Mouse (Mus musculus) spleen, adult 18-20 months (tissue): ENCODE measurements around the gene M1ap.

Source experiments
- DNase-seq, 2 experiments: peaks; one replicate each; pipeline ENCODE4 v3.0.0; 2022; ENCODE audit warnings: mixed read lengths in 2 of 2

The M1ap gene

DNA sequence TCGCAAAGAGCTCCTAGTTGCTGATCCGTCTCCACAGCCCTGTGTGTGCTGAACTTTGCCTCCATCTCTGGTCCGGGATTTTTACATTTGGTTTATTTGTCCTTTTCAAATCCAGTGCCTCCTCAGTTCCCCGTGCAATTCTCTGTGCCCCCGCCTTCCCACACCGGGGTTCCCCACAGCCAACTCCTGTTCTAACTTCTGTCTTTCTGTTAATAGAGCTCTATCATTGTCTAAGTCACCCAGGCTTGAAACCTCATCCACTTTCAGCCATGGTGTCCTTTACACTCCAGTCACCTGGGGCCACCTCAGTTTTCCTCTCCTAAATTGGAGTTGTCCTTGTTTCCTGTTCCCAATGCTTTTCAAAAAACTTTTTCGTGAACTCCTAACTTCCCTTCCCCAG is 64.6 kb downstream of the M1ap start:
- no peak for DNase-seq

DNA sequence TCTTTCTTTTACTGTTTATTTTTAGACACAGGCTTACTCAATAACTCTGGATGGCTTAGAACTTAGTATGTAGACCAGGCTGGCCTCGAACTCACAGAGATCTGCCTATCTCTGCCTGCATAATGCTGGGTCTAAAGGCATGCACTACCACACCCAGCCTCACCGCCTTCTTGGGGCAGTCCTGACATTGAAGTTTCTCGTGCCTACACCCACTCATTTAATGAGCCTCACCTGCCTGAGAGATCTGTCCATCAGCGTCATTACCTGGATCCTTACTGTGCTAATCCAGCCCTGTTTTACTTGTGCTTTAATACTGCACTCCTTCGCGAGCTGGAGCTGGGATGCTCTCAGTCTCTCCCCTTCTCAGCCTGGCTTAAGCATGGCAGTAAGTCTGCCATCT is 65.1 kb downstream of the M1ap start:
- no peak for DNase-seq

DNA sequence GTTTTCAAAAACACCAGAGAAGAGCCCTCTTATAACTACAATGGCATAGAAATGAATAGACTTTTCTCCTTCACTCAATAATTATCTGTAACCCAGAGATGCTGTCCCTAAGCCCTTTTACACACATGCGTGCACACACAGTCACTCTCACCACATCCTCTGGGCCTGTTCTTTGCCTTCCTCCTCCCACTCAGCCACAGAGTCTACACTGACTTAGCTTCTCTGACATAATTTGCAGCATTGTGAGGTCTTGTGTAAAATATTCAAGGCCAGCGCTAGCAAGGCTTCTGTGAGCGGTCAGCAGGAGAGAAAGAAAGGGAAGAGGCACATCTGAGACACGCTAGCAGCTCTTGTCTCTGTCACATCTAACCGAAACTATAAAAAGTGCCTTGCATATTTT is 66.7 kb downstream of the M1ap start:
- no peak for DNase-seq

DNA sequence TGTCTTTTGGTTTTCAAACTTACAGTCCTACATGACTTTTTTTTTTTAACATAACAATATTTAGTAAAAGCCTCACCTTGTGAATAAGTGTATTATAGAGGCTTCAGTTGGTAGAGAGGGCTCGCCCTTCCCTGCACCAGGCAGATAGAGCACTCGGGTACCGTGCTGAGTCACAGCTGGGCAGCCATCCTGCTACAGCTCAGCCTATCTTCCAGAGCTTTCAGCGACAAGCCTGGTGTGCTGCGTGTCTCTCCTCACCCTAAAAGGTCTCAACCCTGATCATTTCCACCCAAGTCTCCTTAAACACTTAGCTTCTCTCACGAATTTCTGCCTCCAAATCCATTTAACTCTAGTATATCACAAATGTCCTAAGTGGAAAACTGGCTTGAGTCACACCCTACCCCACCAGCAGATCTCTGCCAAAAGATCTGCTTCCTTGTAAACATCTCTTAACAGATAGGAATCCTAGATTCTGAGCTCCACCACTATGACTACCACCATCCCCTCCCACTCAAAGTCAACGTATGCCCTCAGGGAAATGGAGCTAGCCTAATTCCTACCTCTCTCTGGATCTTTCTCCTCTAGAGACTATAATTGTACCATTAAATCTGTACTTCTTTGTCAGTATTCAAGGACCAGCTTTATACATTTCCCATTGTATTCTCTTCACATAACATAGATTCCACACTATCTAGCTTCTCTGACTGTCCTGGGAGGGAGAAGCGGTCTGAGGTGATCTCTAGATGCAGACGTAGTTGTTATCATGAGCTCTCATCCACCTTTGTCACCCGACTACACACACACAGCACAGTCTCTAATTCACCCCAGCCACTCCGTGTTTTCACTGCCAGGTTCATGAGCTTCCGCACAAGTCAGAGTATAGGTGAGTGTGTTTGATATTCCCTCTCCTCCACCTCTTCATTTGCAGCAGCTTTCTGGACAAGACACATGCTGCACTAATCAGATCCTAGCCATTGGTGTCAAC is 68.1 kb downstream of the M1ap start:
- DNase-seq: no peak

DNA sequence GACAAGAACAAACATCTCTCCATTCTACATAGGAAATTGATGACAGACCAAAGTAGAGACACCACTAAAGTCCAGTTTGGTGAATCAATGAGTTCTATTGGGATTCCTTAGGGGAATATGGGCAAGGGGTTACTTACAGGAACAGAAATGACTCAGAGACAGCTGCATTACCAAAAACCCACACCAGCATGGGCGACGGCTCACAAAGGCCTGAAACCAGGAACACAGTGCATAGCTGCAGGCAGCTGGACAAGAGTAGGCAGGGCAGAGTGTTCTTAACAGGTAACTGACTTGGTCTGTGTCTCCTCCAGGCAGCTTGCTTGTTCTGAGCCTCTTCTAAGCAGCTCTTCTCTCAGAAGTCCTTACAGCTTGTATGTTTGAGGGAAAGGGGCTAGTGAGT is 69.0 kb downstream of the M1ap start:
- DNase-seq: no peak

DNA sequence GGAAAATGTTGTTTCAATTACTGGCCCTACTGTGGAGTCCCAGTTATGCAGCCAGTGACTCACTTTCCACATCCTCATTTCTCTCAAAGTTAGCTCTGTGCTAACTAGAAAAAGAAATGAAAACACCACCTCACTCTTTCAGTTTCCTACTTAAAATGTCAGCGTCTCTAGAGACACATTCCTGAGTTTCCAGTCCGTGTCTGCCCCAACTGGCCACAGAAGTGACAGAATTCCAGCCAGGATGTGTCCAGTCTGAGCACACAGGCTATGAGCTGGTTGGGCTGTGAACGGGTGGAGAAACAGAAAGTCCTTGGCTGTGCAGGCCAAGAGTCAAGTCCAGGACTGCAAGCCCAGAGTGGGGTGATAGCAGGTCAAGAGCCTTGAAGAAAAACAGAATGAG is 70.5 kb downstream of the M1ap start:
- DNase-seq: no peak

DNA sequence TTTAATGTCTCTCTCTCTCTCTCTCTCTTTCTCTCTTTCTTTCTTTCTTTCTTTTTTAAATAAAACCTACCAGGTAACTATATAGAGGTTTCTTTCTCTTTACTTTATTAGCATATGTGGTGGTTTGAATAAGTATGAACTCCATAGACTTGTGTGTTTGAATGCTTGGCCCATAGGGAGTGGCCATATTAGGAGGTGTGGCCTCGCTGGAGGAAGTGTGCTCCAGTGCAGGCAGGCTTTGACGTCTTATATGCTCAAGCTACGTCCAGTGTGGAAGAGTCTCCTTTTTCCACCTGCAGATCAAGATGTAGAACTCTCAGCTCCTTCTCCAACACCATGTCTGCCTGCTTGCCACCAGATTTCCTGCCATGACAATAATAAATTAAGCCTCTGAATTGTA is 72.3 kb downstream of the M1ap start:
- no peak for DNase-seq

DNA sequence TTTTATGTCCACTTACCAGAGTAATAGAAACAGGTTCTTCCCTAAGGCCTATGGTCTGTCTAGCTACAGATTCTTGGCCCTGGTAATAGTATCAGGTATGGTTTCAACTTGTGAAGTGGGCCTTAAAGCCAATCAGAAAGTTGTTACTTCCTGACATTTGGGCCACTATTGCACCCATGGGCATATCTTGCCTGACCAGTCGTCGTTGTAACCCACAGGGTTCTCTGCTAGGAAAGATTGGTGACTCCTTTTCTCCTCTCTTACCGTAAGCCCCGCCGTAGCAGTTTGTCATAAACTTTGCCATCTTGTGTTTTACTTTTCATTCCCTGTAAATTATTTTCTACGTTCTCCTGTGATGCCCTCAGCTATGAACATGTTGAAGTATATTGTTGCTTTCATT is 73.4 kb downstream of the M1ap start:
- DNase-seq: no peak

DNA sequence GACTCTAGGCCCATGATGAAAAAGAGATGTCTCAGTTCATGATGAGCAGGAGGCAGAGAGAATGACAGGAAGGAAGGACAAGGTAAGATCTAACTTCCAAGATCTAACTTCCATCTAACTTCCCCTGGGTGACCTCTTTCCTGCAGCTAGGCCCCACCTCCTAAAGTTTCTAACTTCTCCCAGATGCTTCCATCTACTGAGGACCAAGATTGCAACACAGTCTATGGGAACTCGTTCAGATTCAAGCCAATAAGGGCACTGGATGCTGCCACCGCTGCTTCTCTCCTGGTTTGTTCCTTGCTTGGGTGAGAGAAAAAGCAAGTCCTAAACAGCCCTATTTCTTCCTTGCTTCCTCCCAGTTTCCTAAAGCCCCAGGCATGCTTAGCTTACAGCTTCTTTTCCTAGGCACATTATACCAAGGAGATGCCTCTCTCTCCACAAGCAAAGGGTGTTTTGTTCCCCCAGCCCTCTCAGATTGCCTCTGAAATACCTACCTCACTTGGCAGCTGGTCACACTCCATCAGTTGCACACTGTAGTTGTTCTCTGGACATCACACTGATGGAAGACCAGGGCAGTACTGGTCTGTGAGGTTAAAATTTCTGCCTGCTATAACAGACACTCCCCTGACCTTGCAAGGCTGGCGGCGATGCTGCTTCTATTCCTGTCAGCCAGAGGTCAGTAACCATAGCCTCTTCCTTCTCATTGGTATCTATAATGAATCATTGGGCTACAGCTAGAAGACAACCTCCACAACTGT is 74.3 kb downstream of the M1ap start:
- no peak for DNase-seq

DNA sequence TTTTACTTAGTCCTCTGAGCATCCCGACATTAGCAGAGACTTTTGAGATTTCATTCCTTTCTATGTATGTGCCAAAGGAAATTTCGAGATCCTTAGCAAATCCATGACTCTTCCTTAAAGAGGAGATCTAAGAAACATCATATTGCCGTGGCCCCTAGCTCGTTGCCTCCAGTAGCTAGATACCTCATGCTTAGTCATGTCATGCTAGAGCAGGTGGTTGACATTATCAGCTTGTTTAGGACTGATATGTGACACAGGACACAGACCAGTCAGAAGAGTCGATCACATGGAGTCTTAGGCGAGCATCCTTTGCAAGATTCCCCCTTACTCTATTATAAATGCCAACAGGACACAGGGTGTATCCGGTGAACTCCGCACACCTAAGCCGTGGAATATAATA is 76.3 kb downstream of the M1ap start:
- DNase-seq: no peak

DNA sequence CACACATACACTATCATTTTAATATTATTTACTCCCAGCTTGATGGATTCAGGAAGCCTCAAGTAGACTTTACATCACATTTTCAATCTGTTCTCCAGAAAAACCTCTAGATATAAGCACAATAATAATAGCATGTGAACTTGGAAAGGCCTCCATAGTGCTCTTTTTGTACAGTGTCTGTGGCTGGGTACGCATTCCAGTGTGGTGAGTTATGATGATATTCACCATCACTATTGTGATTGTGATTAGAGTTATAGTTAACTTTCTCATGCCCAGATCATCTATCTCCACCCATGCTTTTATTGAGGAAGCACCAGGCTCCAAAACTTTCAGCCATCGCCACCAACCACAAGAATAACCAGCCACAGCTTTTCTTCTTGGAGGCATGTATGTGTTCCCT is 77.1 kb downstream of the M1ap start:
- no peak for DNase-seq

DNA sequence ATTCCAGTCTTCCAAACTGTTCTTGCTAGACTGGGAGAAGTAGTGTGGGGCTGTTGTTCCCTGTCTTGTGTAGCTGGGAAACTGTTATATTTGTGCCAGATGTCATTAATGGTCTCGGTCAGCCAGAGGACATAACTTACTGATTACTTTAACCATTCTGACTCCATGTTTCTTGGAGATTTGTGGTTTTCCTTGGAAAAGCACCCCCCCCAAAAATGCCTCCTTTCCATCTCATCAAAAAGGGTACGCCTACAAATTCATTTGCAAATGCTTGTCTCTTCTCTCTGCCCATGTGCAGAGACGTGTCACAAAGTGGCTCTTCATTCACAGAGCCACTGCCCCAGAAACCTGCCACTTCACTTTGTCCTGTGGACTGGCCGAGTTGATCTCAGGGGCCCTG is 77.7 kb downstream of the M1ap start:
- no peak for DNase-seq

DNA sequence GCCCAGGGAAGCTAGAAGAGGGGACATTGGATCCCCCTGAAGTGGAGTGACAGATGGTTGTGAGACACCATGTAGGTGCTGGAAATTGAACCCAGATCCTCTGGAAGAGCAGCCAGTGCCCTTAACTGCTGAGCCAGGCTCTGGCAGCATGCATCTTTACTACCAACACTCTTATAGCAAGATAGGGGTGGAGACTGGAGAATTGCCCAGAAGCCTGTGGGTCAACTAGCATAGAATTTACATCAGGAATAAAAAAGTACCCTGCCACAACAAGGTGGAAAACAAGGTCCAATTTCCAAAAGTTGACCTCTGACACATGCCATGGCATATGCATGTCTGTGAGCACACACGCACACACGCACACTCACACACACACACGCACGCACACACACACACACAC is 78.5 kb downstream of the M1ap start:
- DNase-seq: no peak

DNA sequence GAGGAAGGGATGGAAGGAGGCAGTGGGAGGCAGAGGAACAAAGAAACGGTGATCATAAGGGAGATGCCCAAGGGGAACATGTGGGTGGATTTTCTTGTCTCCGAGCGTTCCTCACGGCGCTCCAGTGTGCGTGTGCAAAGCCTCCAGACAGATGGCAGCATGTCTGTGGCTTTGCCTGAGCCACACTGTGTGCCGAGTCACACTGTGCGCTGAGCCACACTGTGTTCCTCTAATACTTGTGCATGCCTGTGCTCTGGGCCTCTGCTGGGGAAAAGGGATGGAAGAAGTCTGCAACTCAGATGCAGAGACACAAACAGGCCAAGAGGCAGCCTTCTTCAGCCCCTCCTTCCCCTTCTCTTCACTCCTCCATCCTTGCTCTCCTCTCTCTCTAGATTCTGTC is 80.6 kb downstream of the M1ap start:
- no peak for DNase-seq

DNA sequence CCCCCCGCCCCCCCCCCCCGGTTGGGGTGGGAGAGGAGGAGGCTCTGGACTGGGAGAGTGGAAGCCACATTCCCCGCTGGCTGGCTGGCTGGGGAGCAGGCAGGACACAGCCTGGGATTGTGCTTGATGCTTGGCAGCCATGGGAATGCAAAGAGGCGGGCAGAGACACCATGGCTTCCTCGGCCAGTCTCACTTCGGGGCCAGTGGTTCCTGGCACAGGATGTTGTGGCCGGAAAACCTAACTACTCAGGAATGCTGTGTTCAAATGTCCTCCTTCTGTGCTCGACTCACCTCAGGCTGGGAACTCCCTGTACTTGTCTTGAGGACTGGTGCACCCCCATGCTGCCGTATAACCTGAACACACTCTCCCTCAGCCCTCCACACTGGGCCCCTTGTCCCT is 81.0 kb downstream of the M1ap start:
- DNase-seq: no peak

DNA sequence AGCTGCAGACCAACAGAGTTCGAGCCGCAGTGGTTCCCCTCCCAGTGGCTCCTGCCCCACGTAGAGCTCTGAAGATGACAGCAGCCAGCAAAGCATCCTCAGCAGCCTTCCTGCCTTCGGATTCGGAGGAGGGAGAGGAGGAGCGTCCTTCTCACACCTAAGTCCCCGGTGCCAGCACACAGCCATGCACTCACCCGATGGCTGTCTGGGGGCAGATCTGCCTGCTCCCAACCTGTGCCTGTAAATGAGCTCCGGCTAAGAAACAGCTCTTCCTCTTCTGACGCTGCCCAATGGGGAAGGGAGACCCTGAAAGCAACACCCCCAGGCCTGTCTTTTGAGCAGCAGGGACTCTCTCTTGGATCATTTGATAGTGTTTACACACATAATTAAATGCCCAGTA is 83.1 kb downstream of the M1ap start:
- DNase-seq: no peak

DNA sequence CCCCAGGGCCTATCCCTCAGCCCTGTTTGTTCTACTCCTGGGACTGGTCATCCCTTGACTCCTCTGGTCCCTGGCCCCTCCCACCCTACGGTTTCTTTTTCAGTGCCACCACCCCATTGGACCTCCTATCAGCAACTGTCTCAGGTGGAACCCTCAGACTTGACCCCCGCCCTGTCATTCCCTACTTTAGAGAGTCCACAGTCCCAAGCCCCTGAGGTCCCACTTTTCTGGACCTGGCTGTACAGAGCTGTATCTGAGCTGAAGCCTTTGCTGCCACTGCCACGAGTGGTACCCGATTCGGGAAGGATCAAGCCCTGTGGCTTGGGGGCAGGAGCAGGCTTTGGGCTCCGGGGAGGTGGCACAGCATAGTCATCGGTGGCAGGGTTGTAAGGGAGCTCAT is 84.4 kb downstream of the M1ap start:
- no peak for DNase-seq

DNA sequence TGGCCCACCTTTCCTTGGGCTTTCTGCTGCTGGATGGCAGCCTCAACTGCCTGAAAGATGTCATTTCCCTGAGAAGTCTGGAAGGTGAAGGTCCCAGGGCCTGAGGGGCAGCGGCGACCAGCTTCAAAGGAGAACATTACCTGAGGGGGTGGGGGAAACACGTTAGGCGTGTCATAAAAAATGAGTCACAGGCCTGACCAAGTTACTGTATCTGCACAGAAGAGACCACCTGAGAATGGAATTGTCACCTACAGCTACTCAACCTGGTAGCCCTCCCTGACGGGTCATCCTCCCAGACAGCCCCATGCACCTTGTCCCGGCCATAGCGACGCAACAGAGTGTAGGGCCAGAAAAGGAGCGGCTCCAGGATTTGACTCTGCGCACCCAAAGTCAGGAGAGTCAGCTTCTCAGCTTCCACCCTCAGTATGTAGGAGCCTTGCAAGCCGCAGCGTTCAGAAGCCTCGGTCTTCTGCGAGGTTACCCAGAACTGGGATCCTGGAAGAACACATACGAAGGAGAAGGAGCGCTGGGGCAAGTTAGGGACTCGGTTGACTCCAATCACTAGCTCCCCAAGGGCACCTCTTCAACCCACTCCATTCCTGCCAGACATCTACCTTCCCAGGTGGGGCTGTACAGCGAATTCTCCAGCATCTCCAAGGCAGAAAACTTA is 85.4 kb downstream of the M1ap start:
- no peak for DNase-seq

DNA sequence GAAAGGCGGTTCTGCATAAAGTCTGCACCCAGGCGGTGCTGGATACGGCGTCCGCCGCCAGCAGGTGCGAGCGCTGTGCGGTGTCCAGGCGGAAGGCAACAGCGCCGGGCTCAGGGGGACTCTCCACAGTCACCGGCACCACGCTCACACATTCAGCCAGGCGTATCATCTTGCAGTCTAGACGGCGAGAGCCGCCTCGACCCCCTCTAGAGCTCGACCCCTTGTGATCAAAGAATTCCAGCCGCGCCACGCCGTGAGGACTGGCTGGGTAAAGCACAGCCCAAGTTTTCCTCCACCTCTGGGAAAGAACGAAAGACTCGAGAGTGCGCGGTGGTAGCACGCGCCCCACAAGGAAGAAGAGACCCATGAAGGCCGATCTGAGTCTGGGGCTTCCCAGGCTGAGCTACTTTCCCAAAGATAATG is 86.1 kb downstream of the M1ap start:
- DNase-seq: peak; percentile 58 to 64

DNA sequence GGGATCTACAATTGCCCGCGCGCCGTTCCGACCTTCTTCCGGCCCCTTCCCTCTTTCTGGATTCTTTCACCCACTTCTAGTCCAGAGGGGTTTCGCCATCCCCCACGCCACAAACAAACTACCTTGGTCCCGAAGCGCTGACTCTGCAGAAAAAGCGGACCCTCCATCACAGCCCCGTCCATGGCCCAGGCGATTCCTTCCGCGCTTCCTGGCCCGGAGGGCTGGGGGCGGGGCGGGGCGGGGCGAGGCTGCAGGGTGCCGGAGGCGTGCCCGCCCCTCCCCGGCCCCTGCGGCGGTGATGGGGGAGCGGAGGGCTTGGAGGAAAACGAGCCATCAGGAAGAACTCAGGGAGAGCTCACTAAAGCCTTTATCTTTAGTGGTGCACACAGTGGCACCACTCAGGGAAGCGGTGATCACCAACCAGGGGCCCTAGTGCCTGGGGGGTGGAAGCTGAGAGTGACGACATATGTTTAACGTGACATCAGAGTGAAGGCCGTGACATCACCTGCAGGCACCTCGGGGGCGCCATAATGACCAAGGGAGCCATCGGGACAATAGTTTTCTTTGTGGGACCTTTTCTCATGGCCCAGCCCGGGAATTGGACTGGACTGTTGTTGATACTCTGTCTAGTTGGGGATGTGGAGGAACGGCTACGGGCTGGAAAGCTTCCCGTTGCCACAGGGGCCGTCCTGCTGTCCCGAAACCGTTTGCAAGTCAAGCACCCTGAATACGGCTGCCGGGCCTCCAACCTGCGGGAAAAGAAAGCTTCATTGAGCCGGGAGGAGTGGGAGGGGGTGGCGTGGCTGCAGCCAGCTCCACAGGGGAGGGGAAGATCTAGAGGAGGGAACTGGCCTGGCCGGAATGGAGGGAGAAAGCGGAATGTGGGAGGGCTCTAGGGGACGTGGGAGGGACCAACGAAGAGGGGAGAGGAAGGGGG is 86.8 kb downstream of the M1ap start, which contains the start of the genes Dok1 and Loxl3:
Gene Dok1 (minus strand): TSS at position 223 of the 937 bp plus-strand sequence.
Gene Loxl3 (plus strand): TSS at position 925 of the 937 bp plus-strand sequence.
- DNase-seq: peak; percentile 62 to 73

DNA sequence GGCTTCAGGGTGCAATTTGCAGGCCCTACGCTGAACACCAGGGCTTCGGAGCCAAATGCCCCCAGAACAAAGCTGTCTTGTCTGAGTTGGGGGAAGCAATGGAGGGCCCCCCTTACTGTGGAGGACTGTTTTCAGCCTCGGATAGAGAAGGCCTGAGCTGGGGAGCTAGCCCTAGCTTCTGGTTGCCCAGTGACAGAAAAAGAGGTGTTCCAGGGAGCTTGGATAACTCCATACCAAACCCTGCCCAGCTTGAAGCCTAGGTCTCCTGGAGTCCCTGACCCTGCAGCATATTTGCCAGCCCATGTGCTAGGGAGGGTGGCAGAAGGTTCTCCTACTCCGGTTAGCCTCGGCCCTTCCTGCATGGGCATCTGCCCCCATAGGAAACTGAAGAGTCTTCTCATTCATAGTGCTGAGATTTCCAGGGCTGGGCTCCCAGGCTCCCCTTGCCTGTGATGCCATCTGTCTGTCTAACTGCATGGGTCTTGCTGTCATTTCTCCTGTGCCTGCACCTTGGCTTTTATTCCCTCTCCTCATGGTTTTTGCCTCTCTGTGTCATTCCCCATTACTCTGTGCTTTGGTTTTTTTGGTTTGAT is 87.9 kb downstream of the M1ap start:
- no peak for DNase-seq

DNA sequence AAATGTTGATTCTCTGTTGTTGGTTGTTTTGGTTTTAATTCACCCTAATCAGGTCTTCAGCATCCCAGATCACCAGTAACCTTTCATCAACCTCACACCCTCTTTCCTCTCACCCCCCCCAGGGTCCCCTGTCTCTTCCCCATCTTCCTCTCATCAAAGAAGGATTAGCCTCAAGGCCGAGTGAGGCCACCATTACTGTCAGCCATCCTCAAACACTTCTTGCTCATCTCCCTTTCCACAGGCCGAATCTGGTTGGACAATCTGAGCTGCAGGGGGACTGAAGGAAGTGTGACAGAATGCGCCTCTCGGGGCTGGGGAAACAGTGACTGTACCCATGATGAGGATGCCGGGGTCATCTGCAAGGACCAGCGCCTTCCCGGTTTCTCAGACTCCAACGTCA is 90.5 kb downstream of the M1ap start:
- DNase-seq: no peak
